Mouse (Mus musculus): ENCODE data around the gene Cep83. TPM values are rescaled to one million over a fixed set of nuclear protein-coding genes. Genes with fewer than 3 reads are reported as not detected.

Gene Cep83
- total RNA-seq (2014; fragmentation: Nextera tagmentation) (33.0 and 39.0 TPM in 2 replicates), total RNA-seq (2017) (34.9 and 37.9 TPM in 2 replicates), polyA plus RNA-seq (2012) (9.2 and 10.0 TPM in 2 replicates)

DNA sequence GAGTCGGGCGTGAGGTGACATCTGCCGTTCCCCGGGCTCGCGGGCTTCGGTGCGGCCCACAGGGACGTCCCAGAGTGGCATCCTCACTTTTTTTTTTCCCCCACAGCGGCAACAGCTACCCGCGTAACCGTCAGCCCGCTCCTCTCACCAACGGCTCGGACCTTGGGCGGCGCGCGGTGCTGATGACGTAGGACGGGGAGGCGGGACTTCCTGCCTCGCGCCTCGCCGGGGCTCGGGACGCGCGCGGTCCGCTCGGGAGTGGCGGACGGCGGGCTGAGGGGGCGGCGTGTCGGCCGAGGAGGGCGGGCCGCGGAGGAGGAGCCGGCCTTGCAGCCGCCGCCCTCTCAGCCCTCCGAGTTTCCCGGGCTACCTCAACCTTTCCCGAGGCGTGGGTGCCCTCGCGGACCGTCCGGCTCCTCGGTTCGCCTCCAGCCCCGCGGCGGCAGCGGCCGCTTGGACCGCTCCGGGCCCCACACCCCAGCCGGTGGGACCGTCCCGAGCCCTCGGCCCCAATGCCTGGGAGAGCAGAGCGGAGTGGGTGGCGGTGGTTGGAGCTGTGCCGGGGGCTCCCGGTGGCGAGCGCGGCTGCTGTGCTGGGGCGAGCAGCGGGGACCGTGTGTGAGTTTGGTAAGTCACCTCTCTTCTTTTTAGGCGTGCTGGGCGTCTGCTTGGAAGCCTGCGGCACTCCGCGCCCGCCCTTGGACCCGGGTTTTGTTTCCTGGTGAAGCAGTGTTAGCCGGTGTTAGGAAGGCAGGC lies at the start of gene Cep83:
Gene Cep83, plus strand, starts transcription at position 235 of the 756 bp plus-strand sequence.
- Histone ChIP-seq H3K36me3 (replicated peaks) (peaks cover 11% of the 10 kb centered on the region), H3K9me3 (replicated peaks) (no peaks in the 10 kb centered on the region), H3K27me3 (ENCODE audit: insufficient read depth, low read length) (no peaks in the 10 kb centered on the region), H3K4me3 (ENCODE audit: low read depth, low read length) (peak within 1 kb of the TSS; percentile 94), H3K4me1 (ENCODE audit: insufficient read depth, low read depth, low read length) (peaks cover 19% of the 10 kb centered on the region)
- TF ChIP-seq GATA2 (IDR thresholded peaks at IDR 0.05; ENCODE audit: borderline replicate concordance, low read depth, low read length): no peak
- TF ChIP-seq POLR2AphosphoS5 (IDR thresholded peaks at IDR 0.05; ENCODE audit: insufficient replicate concordance, low read depth, low read length): no peak
- TF ChIP-seq CTCF (IDR thresholded peaks at IDR 0.05; ENCODE audit: low read depth, low read length): no peak
- TF ChIP-seq GATA1 (IDR thresholded peaks at IDR 0.05; ENCODE audit: borderline replicate concordance, low read length): no peak
- TF ChIP-seq TAL1 (conservative IDR thresholded peaks at IDR 0.05; ENCODE audit: low read depth, low read length): no peak
- DNase-seq (ENCODE audit: low spot score): peak; percentile 83
- peak; percentile 66 for ATAC-seq (ENCODE audit: extremely low read depth, insufficient number of reproducible peaks, low FRiP score, poor library complexity, severe bottlenecking)

GRCm38 (mm10) chr10:94639281-94639680 lies 49.2 kb upstream of the Cep83 start:
- Histone ChIP-seq H3K27me3 (ENCODE audit: insufficient read depth, low read length) (peaks cover 22% of the 10 kb centered on the region), H3K9me3 (replicated peaks) (no peaks in the 10 kb centered on the region), H3K36me3 (replicated peaks) (no peaks in the 10 kb centered on the region), H3K4me1 (ENCODE audit: insufficient read depth, low read depth, low read length) (peaks cover 4% of the 10 kb centered on the region; the same call in 1 of the 2 replicates), H3K4me3 (ENCODE audit: low read depth, low read length) (no peak overlapping the region)
- DNase-seq (ENCODE audit: low spot score): no peak
- ATAC-seq (ENCODE audit: extremely low read depth, insufficient number of reproducible peaks, low FRiP score, poor library complexity, severe bottlenecking): no peak
- TF ChIP-seq GATA2 (IDR thresholded peaks at IDR 0.05; ENCODE audit: borderline replicate concordance, low read depth, low read length) (no peak), POLR2AphosphoS5 (IDR thresholded peaks at IDR 0.05; ENCODE audit: insufficient replicate concordance, low read depth, low read length) (no peak), GATA1 (IDR thresholded peaks at IDR 0.05; ENCODE audit: borderline replicate concordance, low read length) (no peak), CTCF (IDR thresholded peaks at IDR 0.05; ENCODE audit: low read depth, low read length) (no peak), TAL1 (conservative IDR thresholded peaks at IDR 0.05; ENCODE audit: low read depth, low read length) (no peak)

DNA sequence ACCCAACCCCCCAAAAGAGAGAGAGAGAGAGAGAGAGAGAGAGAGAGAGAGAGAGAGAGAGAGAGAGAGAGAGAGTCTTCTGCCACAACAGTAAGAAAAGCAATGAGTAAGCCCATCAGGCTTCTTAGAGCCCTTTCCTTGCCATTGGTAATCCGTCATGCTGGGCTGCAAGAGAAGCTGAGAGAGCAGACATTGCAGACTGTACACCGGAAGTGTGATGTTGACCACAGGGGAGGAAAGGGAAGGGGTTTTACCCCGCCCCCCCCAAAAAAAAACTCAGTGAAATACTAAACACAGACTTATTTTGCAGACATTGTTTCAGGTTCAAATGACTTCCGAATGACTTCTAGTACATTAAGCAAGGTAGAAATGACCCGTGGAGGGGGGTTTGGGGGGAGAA lies 48.4 kb upstream of the Cep83 start:
- DNase-seq (ENCODE audit: low spot score): no peak
- no peaks in the 10 kb centered on the region for H3K36me3 ChIP-seq (replicated peaks)
- peaks cover 16% of the 10 kb centered on the region for H3K27me3 ChIP-seq (ENCODE audit: insufficient read depth, low read length)
- no peak overlapping the region for H3K4me3 ChIP-seq (ENCODE audit: low read depth, low read length)
- ATAC-seq (ENCODE audit: extremely low read depth, insufficient number of reproducible peaks, low FRiP score, poor library complexity, severe bottlenecking): no peak
- no peaks in the 10 kb centered on the region for H3K9me3 ChIP-seq (replicated peaks)
- TF ChIP-seq TAL1 (conservative IDR thresholded peaks at IDR 0.05; ENCODE audit: low read depth, low read length) (no peak), POLR2AphosphoS5 (IDR thresholded peaks at IDR 0.05; ENCODE audit: insufficient replicate concordance, low read depth, low read length) (no peak), CTCF (IDR thresholded peaks at IDR 0.05; ENCODE audit: low read depth, low read length) (no peak), GATA1 (IDR thresholded peaks at IDR 0.05; ENCODE audit: borderline replicate concordance, low read length) (no peak), GATA2 (IDR thresholded peaks at IDR 0.05; ENCODE audit: borderline replicate concordance, low read depth, low read length) (no peak)
- peaks cover 4% of the 10 kb centered on the region; the same call in 1 of the 2 replicates for H3K4me1 ChIP-seq (ENCODE audit: insufficient read depth, low read depth, low read length)

DNA sequence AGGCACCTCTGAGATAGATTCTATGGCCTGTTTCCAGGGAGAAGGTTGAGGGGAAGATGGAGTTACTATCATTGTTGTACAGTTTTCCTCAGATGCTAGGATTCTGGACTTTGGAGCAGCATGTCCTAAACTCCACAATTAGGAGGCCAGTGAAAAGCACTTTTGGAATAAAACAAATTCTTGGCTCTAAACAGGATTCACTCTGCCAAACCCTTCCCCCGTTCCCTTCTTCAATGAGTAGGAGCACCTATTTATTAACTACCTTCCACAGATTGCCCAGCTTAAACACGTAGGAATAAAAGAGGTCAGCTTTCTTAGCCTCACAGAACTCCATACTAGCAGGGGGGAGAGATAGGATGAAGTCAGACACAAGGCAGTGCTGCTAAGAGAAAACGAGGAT lies 24.4 kb upstream of the Cep83 start:
- DNase-seq (ENCODE audit: low spot score): no peak
- Histone ChIP-seq H3K4me3 (ENCODE audit: low read depth, low read length) (no peak overlapping the region), H3K36me3 (replicated peaks) (no peaks in the 10 kb centered on the region), H3K9me3 (replicated peaks) (no peaks in the 10 kb centered on the region), H3K27me3 (ENCODE audit: insufficient read depth, low read length) (peaks cover 4% of the 10 kb centered on the region), H3K4me1 (ENCODE audit: insufficient read depth, low read depth, low read length) (peaks cover 5% of the 10 kb centered on the region; the same call in 1 of the 2 replicates)
- TF ChIP-seq CTCF (IDR thresholded peaks at IDR 0.05; ENCODE audit: low read depth, low read length) (no peak), GATA1 (IDR thresholded peaks at IDR 0.05; ENCODE audit: borderline replicate concordance, low read length) (no peak), TAL1 (conservative IDR thresholded peaks at IDR 0.05; ENCODE audit: low read depth, low read length) (no peak), GATA2 (IDR thresholded peaks at IDR 0.05; ENCODE audit: borderline replicate concordance, low read depth, low read length) (no peak), POLR2AphosphoS5 (IDR thresholded peaks at IDR 0.05; ENCODE audit: insufficient replicate concordance, low read depth, low read length) (no peak)
- no peak for ATAC-seq (ENCODE audit: extremely low read depth, insufficient number of reproducible peaks, low FRiP score, poor library complexity, severe bottlenecking)

DNA sequence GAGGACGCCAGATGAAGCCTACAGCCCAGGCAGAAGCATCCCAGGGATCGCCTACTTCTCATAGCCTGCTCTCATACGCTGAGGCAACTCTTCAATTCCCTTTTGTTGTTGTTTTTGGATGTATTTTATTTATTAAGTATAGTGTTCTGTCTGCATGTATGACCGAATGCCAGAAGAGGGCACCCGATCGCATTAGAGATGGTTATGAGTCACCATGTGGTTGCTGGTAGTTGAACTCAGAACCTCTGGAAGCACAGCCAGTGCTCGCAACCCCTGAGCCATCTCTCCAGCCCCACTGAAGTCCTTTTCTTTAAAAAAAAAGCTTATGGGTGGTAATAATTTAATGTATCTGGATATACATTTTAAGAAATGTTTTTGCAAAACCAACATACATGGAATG lies 24.0 kb upstream of the Cep83 start:
- peaks cover 5% of the 10 kb centered on the region; the same call in 1 of the 2 replicates for H3K4me1 ChIP-seq (ENCODE audit: insufficient read depth, low read depth, low read length)
- no peaks in the 10 kb centered on the region for H3K9me3 ChIP-seq (replicated peaks)
- no peak for TF ChIP-seq CTCF (IDR thresholded peaks at IDR 0.05; ENCODE audit: low read depth, low read length)
- TF ChIP-seq POLR2AphosphoS5 (IDR thresholded peaks at IDR 0.05; ENCODE audit: insufficient replicate concordance, low read depth, low read length): no peak
- no peak for TF ChIP-seq TAL1 (conservative IDR thresholded peaks at IDR 0.05; ENCODE audit: low read depth, low read length)
- TF ChIP-seq GATA2 (IDR thresholded peaks at IDR 0.05; ENCODE audit: borderline replicate concordance, low read depth, low read length): no peak
- no peak for TF ChIP-seq GATA1 (IDR thresholded peaks at IDR 0.05; ENCODE audit: borderline replicate concordance, low read length)
- DNase-seq (ENCODE audit: low spot score) (no peak), ATAC-seq (ENCODE audit: extremely low read depth, insufficient number of reproducible peaks, low FRiP score, poor library complexity, severe bottlenecking) (no peak)
- no peak overlapping the region for H3K4me3 ChIP-seq (ENCODE audit: low read depth, low read length)
- no peaks in the 10 kb centered on the region for H3K36me3 ChIP-seq (replicated peaks)
- H3K27me3 ChIP-seq (ENCODE audit: insufficient read depth, low read length): peaks cover 4% of the 10 kb centered on the region

GRCm38 (mm10) chr10:94668147-94668546 lies 20.3 kb upstream of the Cep83 start:
- H3K9me3 ChIP-seq (replicated peaks): no peaks in the 10 kb centered on the region
- peaks cover 5% of the 10 kb centered on the region; the same call in 1 of the 2 replicates for H3K4me1 ChIP-seq (ENCODE audit: insufficient read depth, low read depth, low read length)
- no peaks in the 10 kb centered on the region for H3K36me3 ChIP-seq (replicated peaks)
- peaks cover under 1% of the 10 kb centered on the region for H3K27me3 ChIP-seq (ENCODE audit: insufficient read depth, low read length)
- no peak for TF ChIP-seq GATA1 (IDR thresholded peaks at IDR 0.05; ENCODE audit: borderline replicate concordance, low read length)
- 0 out of 2 replicates have a peak, but pooled peaks have one; percentile 8 for TF ChIP-seq TAL1 (conservative IDR thresholded peaks at IDR 0.05; ENCODE audit: low read depth, low read length)
- no peak for TF ChIP-seq GATA2 (IDR thresholded peaks at IDR 0.05; ENCODE audit: borderline replicate concordance, low read depth, low read length)
- TF ChIP-seq POLR2AphosphoS5 (IDR thresholded peaks at IDR 0.05; ENCODE audit: insufficient replicate concordance, low read depth, low read length): no peak
- TF ChIP-seq CTCF (IDR thresholded peaks at IDR 0.05; ENCODE audit: low read depth, low read length): no peak
- no peak for ATAC-seq (ENCODE audit: extremely low read depth, insufficient number of reproducible peaks, low FRiP score, poor library complexity, severe bottlenecking)
- no peak for DNase-seq (ENCODE audit: low spot score)
- no peak overlapping the region for H3K4me3 ChIP-seq (ENCODE audit: low read depth, low read length)
